Mouse (Mus musculus) left cerebral cortex, postnatal 36 days (tissue): ENCODE results near the gene Ube2g1. TPM values are rescaled to one million over a fixed set of nuclear protein-coding genes. Genes with fewer than 3 reads are reported as not detected.
A peak's percentile ranks its signal among the peaks of the same experiment; 100 is the strongest.
"Not testable (repeated sequence)": the region's sequence is repeated elsewhere in the genome, so short reads cannot be mapped to it uniquely, and the experiment has no call there.

Experiments
- DNase-seq, 2 experiments: peaks; one replicate each; pipeline ENCODE4 v3.0.0; 2021 to 2022; ENCODE audit warnings: low spot score in 2 of 2, mixed read lengths in 1 of 2
- intact Hi-C: fragments of 180-260 bp; cut with DNase I; formaldehyde crosslinking; loops from one replicate; pipeline ENCODE4 v1.15.1; 2025
- total RNA-seq, 2 experiments: library from RNA; stranded (reverse); gene quantifications; 2 replicates each; pipeline ENCODE4 v1.2.3; 2021

The Ube2g1 gene
- total RNA-seq, 2 experiments from 2014 or later, result 50.7 to 59.0 TPM

DNA sequence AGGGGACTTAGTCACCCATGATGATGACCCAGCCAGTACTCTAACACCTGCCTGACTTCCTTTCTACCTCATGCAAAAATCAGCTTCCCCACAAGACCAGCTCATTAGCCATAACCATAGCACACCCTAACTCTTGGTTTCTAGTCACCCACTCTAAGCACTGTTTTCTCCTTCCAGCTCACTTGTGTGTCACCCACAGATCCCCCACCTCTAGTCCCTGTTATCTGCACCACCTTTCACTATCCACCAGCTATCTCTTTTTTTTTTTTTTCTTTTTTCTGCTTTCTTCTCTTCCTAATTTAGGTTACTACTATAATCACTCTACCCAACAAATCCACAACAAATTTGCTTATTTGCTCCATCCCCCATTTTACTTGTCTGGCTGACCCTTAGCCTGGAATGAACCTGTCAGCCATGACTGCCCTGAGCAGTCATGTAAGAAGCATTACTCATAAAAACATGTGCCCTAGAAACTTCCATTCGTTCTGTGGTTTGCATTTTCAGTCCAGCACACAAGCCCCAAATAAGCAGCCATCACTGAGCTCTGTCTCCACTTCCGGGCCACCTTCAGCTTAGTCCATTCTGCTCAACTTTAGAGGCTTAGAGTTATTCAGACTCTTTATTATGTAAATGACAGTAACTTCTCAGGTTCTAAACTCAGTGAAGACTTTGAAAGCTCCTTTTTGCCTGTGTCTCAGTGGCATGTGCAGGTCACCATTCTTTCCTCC, 11.9 kb upstream of the Ube2g1 start:
- DNase-seq, result no peak
- intact Hi-C loops, result no loop called here

GRCm38 (mm10) chr11:72597780-72598179, 9.3 kb upstream of the Ube2g1 start:
- intact Hi-C loops, result no loop called here
- no peak for DNase-seq

DNA sequence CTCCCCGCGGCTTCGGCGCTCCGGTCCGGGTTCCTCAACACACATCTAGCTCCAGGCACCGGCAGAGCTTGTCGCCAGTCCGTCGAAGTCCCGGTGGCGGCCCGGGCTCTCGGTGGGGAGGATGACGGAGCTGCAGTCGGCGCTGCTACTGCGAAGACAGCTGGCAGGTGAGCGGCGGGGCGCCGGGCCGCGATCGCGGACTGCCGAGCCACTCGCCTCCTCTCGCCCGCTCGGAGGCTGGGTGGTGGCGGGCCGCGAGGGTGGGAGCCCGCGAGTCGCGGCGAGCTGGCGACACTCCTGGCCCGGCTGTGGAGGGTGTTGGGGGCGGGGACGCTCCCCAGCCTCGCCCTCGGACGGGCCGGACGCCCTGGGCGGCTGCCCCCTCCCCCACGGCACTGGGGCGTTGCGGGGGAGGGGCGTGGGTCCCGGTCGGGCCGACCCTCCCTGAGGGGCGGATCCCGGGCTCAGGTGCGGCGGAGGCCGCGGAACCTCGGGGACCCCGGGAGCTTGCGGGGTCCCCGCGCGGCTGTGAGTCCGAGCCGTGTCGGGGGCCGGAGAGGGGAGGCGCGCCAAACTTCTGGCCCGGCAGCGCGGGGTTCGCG, 487 bp downstream of the Ube2g1 start:
- intact Hi-C loops, result loop anchor here (5.0 kb wide), 4 partner anchors 85 to 410 kb away; partner anchors contain the start of genes Ankfy1, Camkk1, Cyb5d2 and Zzef1
- no peak for DNase-seq

DNA sequence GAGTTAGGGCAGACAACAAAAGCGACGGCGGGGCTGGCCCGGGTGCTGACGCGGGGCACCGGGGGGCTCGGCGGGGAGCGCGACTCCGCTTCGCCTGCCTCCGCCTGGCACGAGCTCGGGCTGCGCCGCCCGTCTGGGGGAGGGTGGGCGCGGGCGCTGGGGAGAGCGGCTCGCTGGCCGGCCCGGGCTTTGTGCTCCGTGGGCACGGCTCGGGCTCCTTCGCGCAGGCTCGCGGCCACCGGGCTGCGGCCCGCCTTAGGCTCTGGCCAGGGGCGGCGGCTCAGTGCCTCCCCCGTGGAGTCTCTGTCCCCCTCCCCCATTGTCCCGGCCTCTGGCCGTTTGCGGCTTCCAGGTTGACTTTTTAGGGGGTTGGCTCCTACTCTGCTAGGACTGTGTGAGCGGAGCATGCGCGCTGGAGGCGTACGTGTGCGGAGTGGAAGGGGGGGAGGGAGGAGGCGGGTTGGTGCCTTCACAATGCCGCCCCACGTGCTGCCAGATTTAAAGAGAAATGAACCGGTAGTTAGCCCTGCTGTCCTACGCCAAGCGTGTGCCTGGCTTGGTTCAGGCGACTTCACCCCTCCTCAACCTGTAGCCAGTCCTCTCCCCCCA, 1.1 kb downstream of the Ube2g1 start:
- intact Hi-C loops, result loop anchor here (5.0 kb wide), 4 partner anchors 84 to 409 kb away; partner anchors contain the start of genes Ankfy1, Camkk1, Cyb5d2 and Zzef1
- DNase-seq, result peak; percentile 88 to 89

- no peak for DNase-seq
- intact Hi-C loops, result loop anchor here (5.0 kb wide), 4 partner anchors 83 to 408 kb away; partner anchors contain the start of genes Ankfy1, Camkk1, Cyb5d2 and Zzef1
Observed at GRCm38 (mm10) chr11:72609242-72609641, 2.2 kb downstream of the Ube2g1 start.

DNA sequence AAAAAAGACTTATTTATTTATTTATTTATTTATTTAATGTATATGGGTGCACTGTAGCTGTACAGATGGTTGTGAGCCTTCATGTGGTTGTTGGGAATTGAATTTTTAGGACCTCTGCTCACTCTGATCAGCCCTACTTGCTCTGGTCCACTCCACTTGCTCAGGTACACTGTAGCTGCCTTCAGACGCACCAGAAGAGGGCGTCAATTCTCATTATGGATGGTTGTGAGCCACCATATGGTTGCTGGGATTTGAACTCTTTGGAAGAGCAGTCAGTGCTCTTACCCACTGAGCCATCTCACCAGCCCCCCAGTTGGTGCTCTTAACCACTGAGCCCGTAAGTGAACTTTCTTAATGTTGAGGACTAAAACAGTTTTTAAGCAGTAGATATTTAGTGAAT, 7.3 kb downstream of the Ube2g1 start:
- not testable (repeated sequence) for DNase-seq

GRCm38 (mm10) chr11:72615931-72616330, 8.8 kb downstream of the Ube2g1 start:
- no peak for DNase-seq
- intact Hi-C loops, result no loop called here

More for the DNA sequence above, 7.3 kb downstream of the Ube2g1 start:
- intact Hi-C loops, result not testable (repeated sequence)

DNA sequence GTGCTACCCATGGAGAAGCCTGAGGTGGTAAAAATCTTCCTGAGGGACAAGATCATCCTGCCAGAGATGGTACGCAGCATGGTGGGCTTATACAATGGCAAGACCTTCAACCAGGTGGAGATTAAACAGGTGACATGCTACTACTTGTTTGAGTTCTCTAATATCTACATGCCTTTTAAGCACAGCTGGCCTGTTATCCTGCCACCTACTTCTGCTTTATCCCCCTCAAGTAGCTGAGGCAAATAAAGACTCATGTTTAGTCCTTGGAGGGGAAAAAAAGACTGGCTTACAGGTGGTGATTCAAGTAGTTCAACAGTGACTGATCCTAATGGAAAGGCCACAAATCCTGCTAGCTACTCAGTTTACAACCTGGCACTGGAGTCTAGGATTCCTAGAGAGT, 11.4 kb downstream of the Ube2g1 start:
- DNase-seq, result no peak
- intact Hi-C loops, result no loop called here

DNA sequence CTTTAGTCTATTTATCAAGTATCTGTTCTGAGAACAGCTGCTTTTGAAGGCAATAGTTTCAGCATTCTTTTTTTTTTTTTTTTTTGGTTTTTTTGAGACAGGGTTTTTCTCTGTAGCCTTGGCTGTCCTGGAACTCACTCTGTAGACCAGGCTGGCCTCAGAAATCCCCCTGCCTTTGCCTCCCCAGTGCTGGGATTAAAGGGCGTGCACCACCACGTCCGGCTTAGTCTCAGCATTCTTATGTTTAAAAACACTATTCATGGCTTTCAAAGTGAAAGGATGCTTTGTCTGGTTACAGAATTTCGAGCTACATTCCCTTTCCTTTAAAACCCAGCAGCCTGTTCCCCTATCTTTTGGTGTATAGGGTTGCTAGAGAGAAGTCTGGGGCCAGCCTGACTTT, 35.6 kb downstream of the Ube2g1 start:
- intact Hi-C loops, result no loop called here
- no peak for DNase-seq

GRCm38 (mm10) chr11:72645386-72645785, 38.3 kb downstream of the Ube2g1 start:
- intact Hi-C loops, result no loop called here
- no peak for DNase-seq

- intact Hi-C loops, result no loop called here
Observed at GRCm38 (mm10) chr11:72650347-72650746, 43.3 kb downstream of the Ube2g1 start.

GRCm38 (mm10) chr11:72659918-72660317, 52.8 kb downstream of the Ube2g1 start:
- intact Hi-C loops, result no loop called here
- no peak for DNase-seq

More at GRCm38 (mm10) chr11:72650347-72650746, 43.3 kb downstream of the Ube2g1 start:
- DNase-seq, result no peak

- no peak for DNase-seq
- intact Hi-C loops, result no loop called here
Observed at GRCm38 (mm10) chr11:72660359-72660758, 53.3 kb downstream of the Ube2g1 start.

GRCm38 (mm10) chr11:72664641-72665040, 57.6 kb downstream of the Ube2g1 start:
- intact Hi-C loops, result no loop called here
- no peak for DNase-seq

GRCm38 (mm10) chr11:72670634-72671033, 63.6 kb downstream of the Ube2g1 start:
- intact Hi-C loops, result no loop called here
- no peak for DNase-seq

- no peak for DNase-seq
- intact Hi-C loops, result no loop called here
Observed at GRCm38 (mm10) chr11:72671294-72671988, 64.4 kb downstream of the Ube2g1 start.

DNA sequence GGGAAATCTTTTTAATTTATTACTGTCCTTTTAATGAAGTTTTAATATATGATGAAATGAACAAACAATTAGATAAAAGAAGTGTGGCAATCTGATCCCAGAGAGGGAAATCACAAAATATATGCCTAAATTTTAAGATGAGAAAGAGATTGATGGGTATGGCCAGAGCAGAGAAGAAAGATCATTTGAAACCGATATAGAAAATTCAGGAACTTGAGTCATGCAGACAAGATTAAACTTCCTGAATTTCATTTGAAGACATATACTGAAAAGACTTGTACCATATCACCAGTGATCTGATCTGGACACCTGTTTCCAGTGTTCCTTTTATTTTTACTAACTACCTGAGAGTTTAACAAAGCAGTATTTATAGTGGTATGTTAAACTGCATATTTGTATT, 65.4 kb downstream of the Ube2g1 start:
- intact Hi-C loops, result no loop called here

DNA sequence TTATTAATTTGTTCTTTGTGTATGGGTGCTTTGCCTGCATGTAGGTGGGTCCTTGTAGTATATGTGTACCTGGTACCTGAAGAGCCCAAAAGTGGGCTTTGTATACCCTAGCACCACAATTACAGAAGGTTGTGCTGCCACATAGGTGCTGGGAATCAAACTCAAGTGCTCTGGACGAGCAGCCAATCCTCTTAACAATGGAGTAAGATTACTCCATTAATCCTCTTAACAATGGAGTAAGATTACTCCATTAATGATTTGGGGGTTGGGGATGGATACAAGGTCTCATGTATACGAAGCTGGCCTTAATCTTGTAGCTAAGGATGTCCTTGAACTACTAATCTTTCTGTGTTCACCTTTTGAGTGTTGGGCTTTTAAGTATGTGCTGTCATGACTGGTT, 68.2 kb downstream of the Ube2g1 start:
- DNase-seq, result no peak
- intact Hi-C loops, result no loop called here

More for the DNA sequence above, 65.4 kb downstream of the Ube2g1 start:
- no peak for DNase-seq

DNA sequence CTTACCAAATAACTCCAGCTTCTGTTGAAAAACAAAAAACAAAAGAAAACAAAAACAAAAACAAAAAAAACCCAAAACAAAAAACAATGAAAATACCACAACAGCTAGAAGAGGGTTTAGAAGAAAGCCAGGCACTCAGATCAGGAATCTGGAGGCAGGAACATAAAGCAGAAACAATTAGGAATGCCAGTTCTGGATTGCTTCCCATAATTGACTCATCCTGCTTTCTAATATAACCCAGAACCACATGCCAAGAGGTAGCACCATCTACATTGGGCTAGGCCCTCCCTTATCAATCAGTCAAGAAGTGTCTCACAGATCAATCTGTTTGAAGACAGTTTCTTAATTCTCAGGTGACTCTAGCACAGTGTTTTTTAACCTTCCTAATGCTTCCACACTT, 73.6 kb downstream of the Ube2g1 start:
- no peak for DNase-seq
- intact Hi-C loops, result no loop called here

GRCm38 (mm10) chr11:72683402-72683801, 76.3 kb downstream of the Ube2g1 start:
- intact Hi-C loops, result no loop called here
- no peak for DNase-seq
